Mouse (Mus musculus) left cerebral cortex, postnatal 36 days (tissue): Measurements from ENCODE around the gene Zfp809. TPM values are rescaled to one million over a fixed set of nuclear protein-coding genes. Genes with fewer than 3 reads are reported as not detected.
A peak's percentile ranks its signal among the peaks of the same experiment; 100 is the strongest.
"Not testable (repeated sequence)": the region's sequence is repeated elsewhere in the genome, so short reads cannot be mapped to it uniquely, and the experiment has no call there.

Experiments
- DNase-seq, 2 experiments: peaks; one replicate each; pipeline ENCODE4 v3.0.0; 2021 to 2022; ENCODE audit warnings: low spot score in 2 of 2, mixed read lengths in 1 of 2
- intact Hi-C: fragments of 180-260 bp; cut with DNase I; formaldehyde crosslinking; loops from one replicate; pipeline ENCODE4 v1.15.1; 2025
- total RNA-seq, 2 experiments: library from RNA; stranded (reverse); gene quantifications; 2 replicates each; pipeline ENCODE4 v1.2.3; 2021

Gene Zfp809
- total RNA-seq, result 10 to 100 TPM; 19.1 to 23.6 TPM

GRCm38 (mm10) chr9:22225581-22226388, at the start of gene Zfp809:
Gene Zfp809, plus strand, starts transcription at chr9:22225714.
- DNase-seq, result peak; percentile 97 to 99
- intact Hi-C loops, result loop anchor here (1.0 kb wide), 1 partner anchor 69 kb away; the partner anchor contains the start of gene Pigyl

DNA sequence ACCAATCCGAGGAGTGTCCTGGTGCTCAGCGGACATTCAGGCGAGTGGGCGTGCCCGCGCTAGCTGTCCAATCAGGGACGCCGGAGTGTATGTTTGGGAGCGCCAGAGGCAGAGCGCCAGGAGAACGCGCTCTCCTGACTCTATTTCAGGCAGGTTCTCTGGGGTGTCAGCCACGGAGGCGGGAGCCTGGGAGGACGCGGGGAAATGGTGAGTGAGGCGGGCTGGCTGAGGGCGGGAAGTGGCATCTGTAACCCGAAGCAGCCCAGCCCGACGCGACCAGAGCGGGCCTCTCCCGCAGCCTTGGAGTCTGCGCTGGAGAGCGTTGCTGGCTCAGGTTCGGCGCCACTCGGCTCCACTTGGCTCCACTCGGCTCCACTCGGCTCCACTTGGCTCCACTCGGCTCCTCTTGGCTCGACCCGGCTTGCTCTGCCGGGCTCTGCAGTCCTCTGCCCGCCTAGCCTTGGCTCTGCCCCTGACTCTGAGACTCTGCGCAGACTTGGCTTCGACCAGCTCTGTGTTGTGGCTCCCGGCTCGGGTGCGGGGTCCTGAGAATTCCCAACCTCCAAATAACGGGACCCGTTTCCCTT, 37.4 kb upstream of the Zfp809 start, which contains the start of gene Zfp872:
TSS of gene Zfp872 (plus strand) at position 66 of the 587 bp plus-strand sequence.
- intact Hi-C loops, result no loop called here

DNA sequence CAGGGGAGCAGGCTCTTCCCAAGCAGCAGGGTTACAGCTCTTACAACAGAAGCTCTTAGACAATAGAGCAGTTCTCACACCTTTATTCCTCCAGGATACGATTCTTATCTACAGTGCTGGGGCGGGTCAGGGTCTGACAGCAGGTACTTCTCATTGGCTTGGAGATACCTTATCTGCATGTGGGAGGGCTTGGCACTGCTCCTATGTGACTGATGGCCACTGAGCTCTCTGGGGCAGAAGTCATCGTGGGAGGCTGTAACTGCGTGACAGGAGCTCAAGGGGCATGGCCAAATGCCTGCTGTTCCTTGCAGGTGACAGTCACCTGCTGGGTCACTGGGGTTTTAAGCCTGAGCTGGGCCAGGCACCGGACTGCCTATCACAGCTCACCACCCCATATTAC, 29.1 kb upstream of the Zfp809 start:
- no peak for DNase-seq
- intact Hi-C loops, result no loop called here

More for the DNA sequence above, 37.4 kb upstream of the Zfp809 start, which contains the start of gene Zfp872:
- peak; percentile 12 to 30 for DNase-seq

GRCm38 (mm10) chr9:22213785-22214194, 11.7 kb upstream of the Zfp809 start:
- intact Hi-C loops, result no loop called here
- no peak for DNase-seq

GRCm38 (mm10) chr9:22214549-22214948, 11.0 kb upstream of the Zfp809 start:
- intact Hi-C loops, result no loop called here
- no peak for DNase-seq

DNA sequence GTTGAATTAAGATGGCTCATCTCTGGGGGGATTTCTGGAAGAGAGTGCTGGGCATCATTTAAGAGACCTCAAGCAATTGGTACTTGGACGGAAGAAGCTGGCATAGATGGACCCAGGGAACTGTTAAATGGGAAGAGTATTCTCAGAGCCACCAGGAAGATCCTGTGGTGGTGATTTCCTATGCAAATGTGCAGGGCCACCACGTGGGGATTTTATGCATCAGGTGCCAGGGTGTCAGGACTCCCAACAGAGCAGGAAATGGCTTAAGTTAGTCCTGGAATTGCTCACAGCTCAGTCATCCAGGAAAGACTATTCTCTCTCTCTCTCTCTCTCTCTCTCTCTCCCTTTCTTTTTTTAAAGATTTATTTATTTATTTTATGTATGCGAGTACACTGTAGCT, 8.8 kb upstream of the Zfp809 start:
- intact Hi-C loops, result no loop called here
- no peak for DNase-seq

- intact Hi-C loops, result no loop called here
- no peak for DNase-seq
Observed at GRCm38 (mm10) chr9:22217858-22218493, 7.5 kb upstream of the Zfp809 start.

DNA sequence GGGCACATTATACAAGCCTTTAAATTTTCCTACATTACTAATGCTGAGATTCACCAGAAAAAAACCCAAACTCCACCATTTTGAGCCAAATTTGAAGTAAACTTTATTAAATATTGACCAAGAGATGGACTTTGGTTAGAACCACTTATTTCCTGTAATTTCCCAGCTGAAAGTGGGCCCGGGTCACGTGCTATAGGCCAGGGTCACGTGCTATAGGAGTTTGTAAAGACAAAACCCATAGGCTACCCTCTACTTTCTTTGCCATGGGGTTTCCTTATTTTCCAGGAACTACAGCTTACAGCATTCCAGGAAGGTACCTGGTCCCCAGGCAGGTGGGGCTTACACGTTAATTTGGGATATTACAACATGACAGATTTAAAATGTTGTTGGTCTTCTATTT, 1.4 kb upstream of the Zfp809 start:
- intact Hi-C loops, result no loop called here
- DNase-seq, result no peak

GRCm38 (mm10) chr9:22224536-22225503, 694 bp upstream of the Zfp809 start:
- DNase-seq, result no peak
- intact Hi-C loops, result loop anchor here (1.0 kb wide), 1 partner anchor 69 kb away; the partner anchor contains the start of gene Pigyl

GRCm38 (mm10) chr9:22226389-22226673, 817 bp downstream of the Zfp809 start:
- intact Hi-C loops, result not testable (repeated sequence)

GRCm38 (mm10) chr9:22226846-22227245, 1.3 kb downstream of the Zfp809 start:
- intact Hi-C loops, result no loop called here
- no peak for DNase-seq

More at GRCm38 (mm10) chr9:22226389-22226673, 817 bp downstream of the Zfp809 start:
- DNase-seq, result not testable (repeated sequence)

GRCm38 (mm10) chr9:22229386-22230026, 4.0 kb downstream of the Zfp809 start:
- no peak for DNase-seq
- intact Hi-C loops, result loop anchor here (2.0 kb wide), 1 partner anchor 179 kb away; no protein-coding TSS in a partner anchor

DNA sequence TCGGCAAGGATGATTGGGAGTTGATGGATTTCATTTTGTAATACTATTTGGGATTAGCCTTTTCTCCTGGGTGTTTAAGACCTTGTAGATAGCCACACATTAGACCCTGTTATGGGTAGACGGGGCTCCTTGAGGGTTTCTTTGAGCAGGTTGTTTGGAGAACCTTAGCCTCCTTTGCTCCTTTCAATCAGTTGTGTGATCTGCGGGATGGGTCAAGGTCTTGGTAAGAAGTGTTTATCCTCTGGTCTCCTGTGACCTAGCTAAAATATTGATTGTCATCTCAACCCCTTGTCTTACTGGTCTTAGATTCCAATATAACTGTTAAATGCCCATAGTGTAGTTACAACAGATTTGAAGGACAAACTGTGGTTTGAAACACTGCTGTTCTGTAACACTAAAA, 4.5 kb downstream of the Zfp809 start:
- intact Hi-C loops, result loop anchor here (2.0 kb wide), 1 partner anchor 179 kb away; no protein-coding TSS in a partner anchor
- DNase-seq, result no peak

DNA sequence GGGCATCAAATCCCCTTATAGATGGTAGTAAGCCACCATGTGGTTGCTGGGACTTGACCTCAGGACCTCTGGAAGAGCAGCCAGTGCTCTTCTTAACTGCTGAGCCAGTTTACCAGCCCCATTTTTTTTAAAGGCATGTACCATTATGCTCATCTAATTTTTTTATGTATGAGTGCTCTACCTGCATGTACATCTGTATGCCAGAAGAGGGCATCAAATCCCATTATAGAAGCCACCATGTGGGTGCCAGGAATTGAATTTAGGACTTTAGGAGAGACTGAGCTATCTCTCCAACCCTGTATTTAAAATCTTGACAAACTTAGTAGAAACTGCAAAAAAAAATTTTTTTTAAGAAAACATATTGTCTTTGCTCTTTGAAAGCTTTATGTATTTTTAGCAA, 5.0 kb downstream of the Zfp809 start:
- intact Hi-C loops, result loop anchor here (2.0 kb wide), 1 partner anchor 178 kb away; no protein-coding TSS in a partner anchor
- no peak for DNase-seq

GRCm38 (mm10) chr9:22240001-22240400, 14.5 kb downstream of the Zfp809 start:
- intact Hi-C loops, result no loop called here
- no peak for DNase-seq

DNA sequence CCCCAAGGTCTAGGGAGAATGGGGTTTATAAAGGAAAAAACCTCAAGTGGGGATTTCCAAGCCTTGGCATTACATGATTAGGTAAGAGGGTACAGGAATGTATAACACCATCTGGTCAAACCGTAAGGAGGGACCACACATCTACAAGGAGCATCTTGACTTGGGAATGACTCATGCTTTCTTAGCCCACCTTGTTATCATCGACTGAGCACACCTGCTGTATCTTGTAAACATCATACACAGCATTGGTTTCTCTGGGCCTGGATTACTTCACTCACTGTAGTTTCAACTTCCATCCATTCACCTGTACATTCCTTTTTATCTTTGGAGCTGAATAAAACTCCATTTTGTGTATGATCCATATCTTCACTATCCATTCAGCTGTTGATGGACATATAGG, 18.7 kb downstream of the Zfp809 start:
- intact Hi-C loops, result no loop called here
- no peak for DNase-seq

GRCm38 (mm10) chr9:22256579-22256978, 31.1 kb downstream of the Zfp809 start:
- no peak for DNase-seq
- intact Hi-C loops, result no loop called here

- intact Hi-C loops, result no loop called here
- no peak for DNase-seq
Observed at GRCm38 (mm10) chr9:22258784-22259183, 33.3 kb downstream of the Zfp809 start.
